Mouse (Mus musculus): Measurements from ENCODE around the gene Pank3. TPM values are rescaled to one million over a fixed set of nuclear protein-coding genes. Genes with fewer than 3 reads are reported as not detected.
"Not testable (repeated sequence)": the region's sequence is repeated elsewhere in the genome, so short reads cannot be mapped to it uniquely, and the experiment has no call there.

Pank3 gene
- polyA plus RNA-seq, 2 experiments: 4.0 to 4.4 TPM

- ATAC-seq (ENCODE audit: insufficient read depth): no peak
- no peak for DNase-seq (ENCODE audit: low read depth in 3 of 3, low spot score in 3 of 3)
- 78% methylated on average over 3 of the region's 3 CpGs for WGBS (ENCODE audit: insufficient replicate concordance)
Observed at GRCm38 (mm10) chr11:35784002-35784401, 14.7 kb downstream of the Pank3 start.

GRCm38 (mm10) chr11:35784537-35784936 lies 15.3 kb downstream of the Pank3 start:
- TF ChIP-seq CTCF (IDR thresholded peaks at IDR 0.05; ENCODE audit: low read depth): no peak
- no peak for TF ChIP-seq EP300 (IDR thresholded peaks at IDR 0.05; ENCODE audit: low read depth)
- H3K27me3 ChIP-seq (ENCODE audit: control insufficient read depth, insufficient read depth, low read length): no peaks in the 10 kb centered on the region
- no peak overlapping the region for H3K4me2 ChIP-seq (ENCODE audit: low read depth)
- no peak overlapping the region for H3K27ac ChIP-seq
- no peak overlapping the region for H3K9ac ChIP-seq (replicated peaks)
- ATAC-seq (ENCODE audit: insufficient read depth): no peak
- 80% methylated on average over 4 of the region's 4 CpGs for WGBS (ENCODE audit: insufficient replicate concordance)
- no peaks in the 10 kb centered on the region for H3K4me1 ChIP-seq (replicated peaks; ENCODE audit: control insufficient read depth in 2 of 2, insufficient read depth in 2 of 2, low read length in 1 of 2)
- DNase-seq (ENCODE audit: low read depth in 3 of 3, low spot score in 3 of 3): no peak
- H3K36me3 ChIP-seq (replicated peaks; ENCODE audit: control insufficient read depth, insufficient read depth, low read depth): peaks cover 28% of the 10 kb centered on the region
- no peaks in the 10 kb centered on the region for H3K9me3 ChIP-seq (ENCODE audit: control insufficient read depth, low read length)
- H3K4me3 ChIP-seq (ENCODE audit: insufficient read depth in 1 of 2, low read depth in 2 of 2, low read length in 2 of 2): no peak overlapping the region

More at GRCm38 (mm10) chr11:35784002-35784401, 14.7 kb downstream of the Pank3 start:
- peaks cover 31% of the 10 kb centered on the region for H3K36me3 ChIP-seq (replicated peaks; ENCODE audit: control insufficient read depth, insufficient read depth, low read depth)
- no peaks in the 10 kb centered on the region for H3K4me1 ChIP-seq (replicated peaks; ENCODE audit: control insufficient read depth in 2 of 2, insufficient read depth in 2 of 2, low read length in 1 of 2)
- H3K4me3 ChIP-seq (ENCODE audit: insufficient read depth in 1 of 2, low read depth in 2 of 2, low read length in 2 of 2): no peak overlapping the region
- TF ChIP-seq CTCF (IDR thresholded peaks at IDR 0.05; ENCODE audit: low read depth): no peak
- no peak for TF ChIP-seq EP300 (IDR thresholded peaks at IDR 0.05; ENCODE audit: low read depth)
- H3K4me2 ChIP-seq (ENCODE audit: low read depth): no peak overlapping the region
- no peaks in the 10 kb centered on the region for H3K27me3 ChIP-seq (ENCODE audit: control insufficient read depth, insufficient read depth, low read length)
- no peak overlapping the region for H3K27ac ChIP-seq
- no peaks in the 10 kb centered on the region for H3K9me3 ChIP-seq (ENCODE audit: control insufficient read depth, low read length)
- no peak overlapping the region for H3K9ac ChIP-seq (replicated peaks)

GRCm38 (mm10) chr11:35788443-35788842 lies 19.2 kb downstream of the Pank3 start:
- Histone ChIP-seq H3K9ac (replicated peaks) (no peak overlapping the region), H3K4me3 (ENCODE audit: insufficient read depth in 1 of 2, low read depth in 2 of 2, low read length in 2 of 2) (no peak overlapping the region), H3K4me2 (ENCODE audit: low read depth) (no peak overlapping the region), H3K9me3 (ENCODE audit: control insufficient read depth, low read length) (no peaks in the 10 kb centered on the region), H3K36me3 (replicated peaks; ENCODE audit: control insufficient read depth, insufficient read depth, low read depth) (peaks cover 13% of the 10 kb centered on the region), H3K27ac (no peak overlapping the region), H3K27me3 (ENCODE audit: control insufficient read depth, insufficient read depth, low read length) (no peaks in the 10 kb centered on the region), H3K4me1 (replicated peaks; ENCODE audit: control insufficient read depth in 2 of 2, insufficient read depth in 2 of 2, low read length in 1 of 2) (no peaks in the 10 kb centered on the region)
- ATAC-seq (ENCODE audit: insufficient read depth): no peak
- DNase-seq (ENCODE audit: low read depth in 3 of 3, low spot score in 3 of 3): no peak
- TF ChIP-seq CTCF (IDR thresholded peaks at IDR 0.05; ENCODE audit: low read depth): no peak
- 70% methylated on average over 2 of the region's 2 CpGs for WGBS (ENCODE audit: insufficient replicate concordance)

DNA sequence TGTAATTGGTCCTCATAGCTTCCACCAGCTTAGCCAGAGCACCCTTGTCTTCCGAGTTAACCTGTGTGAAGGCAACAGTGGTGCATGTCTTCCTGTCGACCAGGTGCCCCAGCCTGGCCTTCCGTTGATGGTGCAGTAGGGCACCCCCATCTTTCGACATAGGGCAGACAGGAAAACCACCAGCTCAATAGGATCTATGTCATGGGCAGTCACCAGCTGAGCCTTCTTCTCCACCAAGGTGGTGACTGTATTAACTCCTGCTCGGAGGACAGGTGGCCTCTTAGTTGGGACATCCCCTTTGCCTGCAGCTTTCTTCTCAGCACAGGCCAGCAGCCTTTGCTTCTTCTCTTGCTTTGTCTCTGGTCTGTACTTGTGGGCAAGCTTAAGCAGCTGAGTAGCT lies 23.5 kb downstream of the Pank3 start:
- H3K36me3 ChIP-seq (replicated peaks; ENCODE audit: control insufficient read depth, insufficient read depth, low read depth); H3K4me2 ChIP-seq (ENCODE audit: low read depth); H3K4me3 ChIP-seq (ENCODE audit: insufficient read depth in 1 of 2, low read depth in 2 of 2, low read length in 2 of 2); ATAC-seq (ENCODE audit: insufficient read depth); DNase-seq (ENCODE audit: low read depth in 3 of 3, low spot score in 3 of 3); H3K9ac ChIP-seq (replicated peaks); H3K4me1 ChIP-seq (replicated peaks; ENCODE audit: control insufficient read depth in 2 of 2, insufficient read depth in 2 of 2, low read length in 1 of 2); H3K9me3 ChIP-seq (ENCODE audit: control insufficient read depth, low read length); H3K27ac ChIP-seq: not testable (repeated sequence)
- WGBS (ENCODE audit: insufficient replicate concordance): 40% methylated on average over 5 of the region's 5 CpGs
- peaks cover 26% of the 10 kb centered on the region for H3K27me3 ChIP-seq (ENCODE audit: control insufficient read depth, insufficient read depth, low read length)

DNA sequence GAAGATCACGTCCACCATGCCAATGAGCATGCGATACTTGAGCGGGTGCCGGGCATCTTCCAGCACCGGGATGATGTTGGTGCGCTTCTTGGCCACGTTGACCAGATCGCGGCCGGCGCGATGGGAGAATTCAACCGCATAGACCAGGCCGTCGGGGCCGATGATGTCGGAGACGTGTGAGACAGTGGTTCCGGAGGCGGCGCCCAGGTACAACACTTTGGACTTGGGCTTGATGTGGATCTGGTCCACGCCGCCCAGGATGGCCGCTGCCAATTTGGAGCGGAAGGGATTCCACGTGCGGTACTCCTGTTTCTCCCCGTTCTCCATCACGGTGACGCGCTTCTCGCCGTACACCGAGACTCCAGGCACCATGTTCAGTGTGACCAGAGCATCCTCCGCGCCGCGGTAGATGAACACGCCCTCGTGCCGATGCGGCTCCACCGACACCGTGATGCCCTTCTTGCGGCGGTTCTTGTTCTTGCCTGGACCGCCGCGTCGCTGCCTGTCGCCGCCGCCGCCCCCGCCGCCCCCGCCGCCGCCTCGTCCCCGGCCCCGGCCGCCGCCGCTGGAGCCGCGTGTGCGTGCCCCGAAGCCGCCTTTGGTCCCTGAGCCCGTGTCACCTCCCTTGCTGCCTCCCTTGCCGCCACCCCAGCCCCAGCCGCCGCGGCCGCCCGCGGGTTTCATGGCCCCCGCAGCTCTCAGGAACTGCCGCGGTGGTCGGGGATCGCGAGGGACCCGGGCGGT lies 28.6 kb downstream of the Pank3 start:
- no peak overlapping the region for H3K4me3 ChIP-seq (ENCODE audit: insufficient read depth in 1 of 2, low read depth in 2 of 2, low read length in 2 of 2)
- peaks cover 44% of the 10 kb centered on the region for H3K27me3 ChIP-seq (ENCODE audit: control insufficient read depth, insufficient read depth, low read length)
- DNase-seq (ENCODE audit: low read depth in 3 of 3, low spot score in 3 of 3): no peak
- TF ChIP-seq EP300 (IDR thresholded peaks at IDR 0.05; ENCODE audit: low read depth) (no peak), CTCF (IDR thresholded peaks at IDR 0.05; ENCODE audit: low read depth) (no peak)
- ATAC-seq (ENCODE audit: insufficient read depth): no peak
- no peaks in the 10 kb centered on the region for H3K9me3 ChIP-seq (ENCODE audit: control insufficient read depth, low read length)
- WGBS (ENCODE audit: insufficient replicate concordance): 6% methylated on average over 79 of the region's 86 CpGs
- no peaks in the 10 kb centered on the region for H3K4me1 ChIP-seq (replicated peaks; ENCODE audit: control insufficient read depth in 2 of 2, insufficient read depth in 2 of 2, low read length in 1 of 2)
- H3K27ac ChIP-seq: no peak overlapping the region
- H3K4me2 ChIP-seq (ENCODE audit: low read depth): no peak overlapping the region
- no peaks in the 10 kb centered on the region for H3K36me3 ChIP-seq (replicated peaks; ENCODE audit: control insufficient read depth, insufficient read depth, low read depth)
- H3K9ac ChIP-seq (replicated peaks): no peak overlapping the region
